Mouse (Mus musculus) heart, postnatal 25 days (tissue): Measurements from ENCODE around the gene Otos. TPM values are rescaled to one million over a fixed set of nuclear protein-coding genes. Genes with fewer than 3 reads are reported as not detected.

ENCODE experiments used
- DNase-seq: peaks from one replicate; pipeline ENCODE4 v3.0.0; 2022; ENCODE audit warnings: low spot score
- intact Hi-C: fragments of 180-260 bp; cut with DNase I; formaldehyde crosslinking; loops from one replicate; pipeline ENCODE4 v1.15.1; 2025
- total RNA-seq, 2 experiments: library from RNA; stranded (reverse); gene quantifications; 2 replicates each; pipeline ENCODE4 v1.2.3; 2021

Gene Otos
- total RNA-seq, 2 experiments from 2014 or later = not detected

GRCm38 (mm10) chr1:92648197-92648596, 444 bp downstream of the Otos start:
- intact Hi-C loops = loop anchor here (1.0 to 5.0 kb wide), 3 partner anchors 33 to 184 kb away; partner anchors contain the start of gene Gpc1
- DNase-seq = no peak

DNA sequence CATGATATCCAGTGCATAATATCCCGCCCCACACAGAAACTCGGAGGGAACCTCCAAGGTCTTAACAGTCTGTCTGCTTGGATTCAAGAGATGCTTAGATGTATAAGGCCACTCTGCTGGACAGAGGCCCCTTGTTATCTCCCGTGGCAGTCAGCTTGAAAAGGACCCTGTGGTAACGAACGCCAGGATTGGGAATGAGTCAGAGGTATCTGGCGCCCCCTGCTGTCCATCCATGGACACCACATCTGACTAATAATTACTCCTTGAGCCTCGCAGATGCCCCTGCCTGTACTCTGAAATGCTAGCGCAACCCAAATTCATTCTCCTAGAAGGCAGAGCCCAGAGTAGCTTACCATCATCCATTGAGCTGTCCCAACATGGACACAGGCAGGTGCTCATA, 889 bp downstream of the Otos start:
- intact Hi-C loops = loop anchor here (1.0 to 5.0 kb wide), 3 partner anchors 33 to 185 kb away; partner anchors contain the start of gene Gpc1
- no peak for DNase-seq

DNA sequence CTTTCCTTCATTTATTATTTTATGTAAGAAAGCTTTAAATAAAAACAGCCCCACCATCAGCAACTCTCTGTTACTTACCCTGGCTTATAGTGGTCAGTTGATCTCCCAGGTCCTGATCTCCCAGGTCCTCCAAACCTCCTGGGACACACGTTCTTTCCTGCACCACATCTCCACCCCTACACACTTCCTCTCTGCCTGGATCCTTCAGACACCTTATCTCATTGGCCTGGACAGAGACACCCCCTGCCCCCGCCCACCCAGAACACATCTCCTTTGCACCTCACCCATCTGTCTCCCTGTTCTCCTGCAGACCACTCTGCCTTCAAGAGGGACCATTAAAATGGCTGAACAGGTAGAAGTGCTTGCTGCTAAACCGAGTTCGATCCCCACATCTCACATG, 1.6 kb downstream of the Otos start:
- DNase-seq = no peak
- intact Hi-C loops = loop anchor here (5.0 kb wide), 1 partner anchor 185 kb away; the partner anchor contains the start of gene Gpc1

- no peak for DNase-seq
- intact Hi-C loops = loop anchor here (5.0 kb wide), 1 partner anchor 186 kb away; the partner anchor contains the start of gene Gpc1
Measured at GRCm38 (mm10) chr1:92646601-92647000, 2.0 kb downstream of the Otos start.

DNA sequence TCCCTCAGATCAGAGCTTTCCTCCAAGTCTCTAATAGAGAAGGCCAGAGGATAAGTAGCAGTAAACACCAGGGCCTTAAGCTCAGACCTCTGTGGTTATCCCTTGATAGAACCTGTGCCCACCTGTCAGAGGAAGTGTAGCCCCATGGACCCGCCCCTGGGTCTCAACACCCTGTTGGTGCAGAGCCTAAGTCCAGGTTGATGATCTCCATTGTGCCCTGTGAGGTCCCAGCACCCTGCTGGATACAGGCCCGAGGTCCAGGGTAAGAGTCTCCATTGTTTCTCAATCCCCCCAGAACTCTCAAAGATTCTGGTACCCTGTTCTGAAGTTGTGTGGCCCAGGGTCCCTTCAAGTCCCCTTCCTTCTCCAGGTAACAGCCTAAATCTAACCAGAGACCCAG, 2.5 kb downstream of the Otos start:
- DNase-seq = no peak
- intact Hi-C loops = loop anchor here (5.0 kb wide), 1 partner anchor 186 kb away; the partner anchor contains the start of gene Gpc1

DNA sequence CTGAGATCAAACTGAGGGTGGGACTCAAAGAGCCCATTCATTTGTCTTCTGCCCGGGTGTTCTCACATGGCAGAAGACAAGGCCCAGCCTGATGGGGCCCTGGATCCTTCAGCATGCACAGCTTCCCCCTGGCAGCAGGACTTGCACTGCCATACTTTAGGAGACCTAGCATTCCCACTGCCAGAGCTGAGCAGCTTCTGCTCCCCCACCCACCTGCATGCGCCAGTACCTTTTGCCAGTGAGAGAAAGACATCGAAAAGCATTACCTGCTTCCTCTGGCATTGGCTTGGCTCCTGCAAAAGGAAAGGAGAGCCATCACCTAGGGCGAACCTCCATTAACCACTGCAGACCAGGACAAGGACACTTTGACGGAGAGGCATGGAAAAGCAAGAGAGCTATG, 3.7 kb downstream of the Otos start:
- intact Hi-C loops = loop anchor here (5.0 kb wide), 2 partner anchors 173 to 187 kb away; partner anchors contain the start of genes Gpc1 and Ndufa10
- DNase-seq = no peak

GRCm38 (mm10) chr1:92643691-92644090, 5.0 kb downstream of the Otos start:
- intact Hi-C loops = loop anchor here (5.0 kb wide), 1 partner anchor 171 kb away; the partner anchor contains the start of gene Ndufa10

DNA sequence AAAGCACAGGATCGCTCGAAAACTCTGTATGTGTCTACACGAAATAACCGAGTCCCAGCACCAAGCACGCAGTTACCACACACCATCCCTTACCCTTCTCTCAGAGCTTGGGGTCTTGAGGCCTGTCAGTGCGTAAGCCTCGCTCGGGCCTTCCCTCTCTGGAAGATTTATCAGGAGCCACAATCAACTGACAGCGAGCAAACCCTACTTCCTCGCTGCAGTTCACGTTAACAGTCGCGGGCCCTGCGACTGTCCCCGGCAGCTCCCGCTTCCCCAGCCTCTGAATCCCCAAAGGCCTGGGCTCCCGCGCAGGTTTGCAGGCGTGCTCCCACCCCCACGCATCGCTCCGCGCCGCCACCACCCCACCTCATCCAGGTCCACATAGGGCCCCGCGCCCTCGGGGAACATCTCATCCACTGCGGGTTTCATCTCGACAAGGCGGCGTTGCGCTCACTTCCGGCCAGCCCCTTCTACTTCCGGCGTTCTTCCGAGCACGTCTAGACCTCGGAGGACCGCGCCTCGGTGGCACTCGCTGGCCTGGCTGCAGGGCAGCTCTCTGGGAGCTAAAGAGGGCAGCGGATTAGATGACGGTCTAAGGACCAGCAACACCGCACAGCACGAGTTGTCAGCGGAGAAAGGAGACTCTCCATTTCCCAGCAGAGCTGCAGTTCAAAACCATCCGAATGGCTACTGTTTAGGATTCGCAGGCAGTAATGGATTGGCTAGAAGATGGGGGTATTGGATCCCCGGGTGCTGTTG, 6.9 kb downstream of the Otos start, which contains the start of gene Cops9:
Gene Cops9, minus strand, starts transcription at position 472 of the 759 bp plus-strand sequence.
- intact Hi-C loops = loop anchor here (5.0 kb wide), 1 partner anchor 169 kb away; the partner anchor contains the start of gene Ndufa10
- DNase-seq = peak; percentile 72

More at GRCm38 (mm10) chr1:92643691-92644090, 5.0 kb downstream of the Otos start:
- no peak for DNase-seq

DNA sequence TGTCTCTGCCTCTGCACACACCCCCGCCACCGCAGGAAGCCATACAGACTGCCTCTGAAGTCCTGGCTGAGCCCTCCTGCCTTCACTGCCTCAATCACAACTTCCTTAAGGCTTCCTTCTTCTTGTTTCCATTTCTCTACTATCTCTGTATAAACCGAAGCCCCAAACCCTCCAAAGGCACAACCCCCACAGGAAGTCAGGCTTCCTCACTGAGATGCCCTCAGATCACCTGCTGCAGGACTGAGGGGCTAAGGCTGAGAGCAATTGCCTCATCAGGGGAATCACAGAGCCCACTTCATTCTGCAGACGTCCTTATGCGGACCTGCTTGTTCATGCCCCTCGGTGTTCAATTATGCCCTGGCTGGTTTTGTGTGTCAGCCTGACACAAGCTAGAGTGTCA, 8.2 kb downstream of the Otos start:
- intact Hi-C loops = loop anchor here (5.0 kb wide), 1 partner anchor 168 kb away; the partner anchor contains the start of gene Ndufa10
- DNase-seq = no peak

GRCm38 (mm10) chr1:92638736-92639135, 9.9 kb downstream of the Otos start:
- intact Hi-C loops = no loop called here
- no peak for DNase-seq

- intact Hi-C loops = no loop called here
- DNase-seq = no peak
Measured at GRCm38 (mm10) chr1:92638181-92638580, 10.5 kb downstream of the Otos start.

DNA sequence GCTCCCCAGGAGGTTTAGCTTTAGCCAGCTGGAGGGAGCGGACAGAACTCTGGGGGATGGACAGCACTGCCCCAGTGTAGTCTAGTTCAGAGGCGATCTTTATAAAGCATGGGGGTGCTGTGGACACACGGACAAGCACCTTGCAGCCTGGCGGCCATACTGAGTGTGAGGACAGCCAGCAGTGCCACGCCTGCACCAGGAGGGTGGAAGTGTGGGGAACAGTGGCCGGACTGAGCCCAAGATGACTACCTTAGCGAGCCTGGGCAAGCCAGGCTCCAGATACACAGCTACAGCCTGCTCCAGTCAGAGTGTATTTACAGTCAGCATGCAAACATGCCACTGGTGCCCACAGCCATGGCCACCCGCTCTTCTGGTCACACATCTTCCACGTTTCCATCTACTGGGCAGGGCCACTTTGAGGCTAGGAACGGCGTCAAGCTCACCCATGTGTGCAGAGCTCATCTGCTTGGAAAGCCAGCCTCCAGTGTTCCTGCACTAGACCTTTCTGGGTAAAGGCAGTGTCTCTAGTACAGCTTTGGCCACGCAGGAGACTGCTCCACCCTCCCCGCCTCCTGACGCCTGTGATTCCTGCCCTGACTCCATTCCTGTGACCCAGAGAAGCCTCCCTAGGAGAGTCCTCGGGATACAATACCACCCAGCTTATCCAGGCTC, 11.0 kb downstream of the Otos start:
- DNase-seq = no peak
- intact Hi-C loops = no loop called here

DNA sequence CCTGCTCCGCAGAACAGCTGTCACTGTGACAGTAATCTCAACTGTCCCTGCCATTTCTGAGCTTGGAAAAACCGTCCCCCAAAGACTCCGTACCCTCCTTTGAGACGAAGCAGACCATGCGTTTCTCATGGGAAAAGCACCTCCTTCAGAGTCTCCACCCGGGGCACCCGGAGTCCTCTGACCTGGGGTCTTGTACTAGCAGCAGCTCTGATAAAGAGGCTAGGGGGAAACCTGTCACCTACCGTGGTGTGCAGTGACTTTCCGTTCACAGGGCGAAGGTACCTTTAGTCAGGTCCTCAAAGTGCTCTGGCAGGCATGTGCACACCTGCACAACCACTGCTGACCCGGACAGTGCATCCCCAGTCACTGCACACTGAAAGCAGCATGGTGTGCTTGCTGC, 12.0 kb downstream of the Otos start:
- DNase-seq = no peak
- intact Hi-C loops = no loop called here

- intact Hi-C loops = no loop called here
- DNase-seq = no peak
Measured at GRCm38 (mm10) chr1:92636015-92636414, 12.6 kb downstream of the Otos start.

DNA sequence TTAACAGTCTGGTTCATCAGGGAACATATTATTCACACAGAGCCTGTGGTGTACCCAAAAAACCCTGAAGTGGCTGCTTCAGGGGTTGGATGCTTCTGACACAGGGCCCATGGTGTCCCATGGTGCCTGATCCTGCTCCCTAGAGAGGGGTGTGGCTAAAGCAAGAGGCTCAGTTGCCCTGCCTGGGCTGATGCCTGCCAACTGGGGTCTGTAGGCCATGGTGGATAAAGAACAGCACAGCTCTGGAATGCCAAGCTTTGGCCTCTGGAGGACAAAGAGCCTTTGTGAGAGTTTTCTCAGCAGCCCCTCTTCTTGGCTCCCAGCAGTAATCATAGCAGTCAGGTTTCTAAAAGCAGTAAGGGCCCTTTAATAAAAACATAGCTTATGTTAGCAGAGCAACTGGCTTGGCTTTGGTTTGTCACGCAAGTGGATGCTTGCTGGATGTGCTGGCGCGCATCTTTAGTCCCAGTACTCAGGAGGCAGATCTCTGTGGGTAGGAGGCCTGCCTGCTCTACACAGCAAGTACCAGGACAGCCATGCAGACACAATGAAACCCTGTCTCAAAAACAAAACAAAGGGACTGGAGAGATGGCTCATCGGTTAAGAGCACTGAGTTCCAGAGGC, 13.6 kb downstream of the Otos start:
- no peak for DNase-seq
- intact Hi-C loops = no loop called here

GRCm38 (mm10) chr1:92634569-92634968, 14.1 kb downstream of the Otos start:
- no peak for DNase-seq

DNA sequence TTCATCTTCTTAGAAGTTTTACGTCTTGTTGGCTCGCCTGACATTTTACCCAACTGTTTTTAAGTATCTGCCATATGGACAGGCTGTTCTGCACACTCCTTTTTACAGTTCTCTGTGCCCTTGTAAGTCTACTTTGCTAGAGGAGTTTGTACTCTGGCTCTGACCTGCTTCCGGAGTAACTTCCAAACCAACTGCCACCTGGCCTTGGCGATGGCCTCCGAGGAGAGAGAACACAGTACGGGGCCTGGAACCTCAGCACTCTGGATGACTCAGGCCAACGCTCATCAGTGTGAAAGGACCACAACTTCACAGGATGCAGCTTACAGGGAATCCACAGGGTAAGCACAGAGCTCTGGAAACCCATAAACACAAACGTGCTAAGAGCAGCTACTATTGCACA, 14.9 kb downstream of the Otos start:
- intact Hi-C loops = no loop called here
- DNase-seq = no peak

More at GRCm38 (mm10) chr1:92634569-92634968, 14.1 kb downstream of the Otos start:
- intact Hi-C loops = no loop called here

GRCm38 (mm10) chr1:92632948-92633347, 15.7 kb downstream of the Otos start:
- DNase-seq = no peak
- intact Hi-C loops = no loop called here

DNA sequence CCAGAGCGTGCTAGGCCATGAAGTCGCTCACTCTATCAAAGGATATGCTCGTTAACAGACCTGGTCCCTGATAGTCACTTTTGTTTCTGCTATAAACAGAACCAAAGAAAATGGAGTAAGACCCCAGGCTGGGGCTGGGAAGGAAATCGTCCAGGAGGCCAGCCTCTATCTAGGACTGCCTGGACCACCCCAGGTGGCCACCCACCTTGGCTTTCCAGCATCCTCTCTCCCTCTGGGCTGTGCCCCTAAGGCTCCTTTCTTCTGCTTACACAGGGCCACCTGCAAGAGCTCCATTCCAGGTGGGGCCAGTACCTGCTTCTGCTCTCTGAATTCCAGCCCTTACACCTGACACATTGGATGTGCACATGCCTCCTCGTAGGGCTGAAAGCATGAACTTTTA, 16.4 kb downstream of the Otos start:
- intact Hi-C loops = no loop called here
- no peak for DNase-seq

GRCm38 (mm10) chr1:92628227-92628626, 20.4 kb downstream of the Otos start:
- no peak for DNase-seq
- intact Hi-C loops = no loop called here
